Mouse (Mus musculus): Measurements from ENCODE around the gene Vasp. TPM values are rescaled to one million over a fixed set of nuclear protein-coding genes. Genes with fewer than 3 reads are reported as not detected.

Vasp gene
- total and polyA plus RNA-seq, 3 experiments: 130 to 185 TPM; not detected in 1

DNA sequence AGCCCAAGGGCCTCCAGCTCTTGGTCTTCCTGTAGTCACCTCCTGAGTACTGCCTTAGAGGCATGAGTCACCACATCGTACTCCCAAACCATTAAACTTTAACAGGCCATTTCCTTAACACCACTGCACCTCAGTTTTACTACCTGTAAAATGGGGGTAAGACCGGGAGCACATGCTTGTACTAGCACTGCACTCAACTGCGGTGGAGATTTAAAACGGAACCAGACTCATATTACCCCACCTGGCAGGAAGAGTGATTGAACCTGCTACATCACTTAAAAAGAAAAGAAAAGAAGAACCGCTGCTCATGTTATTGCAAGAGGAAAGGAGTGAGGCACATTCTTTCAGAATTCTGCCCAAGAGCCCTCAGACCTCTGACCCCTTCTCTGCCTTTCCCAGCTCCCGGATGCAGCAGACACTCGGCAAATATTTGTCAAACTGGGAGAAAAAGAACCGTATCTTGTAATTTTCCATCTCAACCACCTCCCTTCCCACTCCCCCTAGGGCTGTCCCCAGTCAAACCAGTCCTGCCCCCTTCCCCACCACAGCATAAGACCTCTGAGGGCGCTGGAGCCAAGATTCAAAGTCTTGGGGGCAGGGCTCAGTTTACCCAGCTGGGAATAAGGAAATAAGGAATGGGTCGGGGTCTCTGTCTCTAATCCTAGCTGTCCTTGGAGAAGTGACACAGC is 2.5 kb downstream of the Vasp start:
- DNase-seq (ENCODE audit: low read depth, low spot score): peak; percentile 55
- H3K27me3 ChIP-seq (ENCODE audit: control insufficient read depth in 1 of 2, insufficient read depth in 2 of 2, low read length in 2 of 2): no peaks in the 10 kb centered on the region

DNA sequence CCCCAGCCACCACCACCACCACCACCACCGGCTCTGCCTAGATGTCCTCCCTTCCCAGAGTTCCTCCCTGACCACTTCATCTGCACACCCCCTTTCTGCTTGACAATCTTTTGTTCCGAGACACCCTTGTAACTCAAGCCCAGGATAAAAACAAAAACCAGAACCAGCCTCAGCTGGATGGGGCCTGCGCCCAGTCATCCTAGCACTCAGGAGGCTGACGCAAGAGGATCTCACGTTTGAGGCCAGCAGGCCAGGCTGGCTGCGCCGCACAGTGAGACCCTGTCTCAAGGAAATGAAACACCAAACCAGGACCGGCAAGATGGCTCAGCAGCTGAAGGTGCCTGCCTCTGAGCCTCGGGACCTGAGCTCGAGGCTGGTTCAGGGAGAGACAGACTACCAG is 4.6 kb downstream of the Vasp start:
- no peak for TF ChIP-seq CTCF (IDR thresholded peaks at IDR 0.05 in 2 of 3, conservative IDR thresholded peaks at IDR 0.05 in 1 of 3; ENCODE audit: control insufficient read depth in 1 of 3, insufficient read depth in 1 of 3, low read depth in 2 of 3, low read length in 3 of 3, poor library complexity in 1 of 3, severe bottlenecking in 1 of 3)
- TF ChIP-seq NRF1 (IDR thresholded peaks at IDR 0.05; ENCODE audit: insufficient read depth, low read depth, low read length, poor library complexity, severe bottlenecking): no peak
- no peak for TF ChIP-seq RCOR1 (IDR thresholded peaks at IDR 0.05; ENCODE audit: low read depth, low read length)
- TF ChIP-seq NELFE (IDR thresholded peaks at IDR 0.05; ENCODE audit: low read depth, low read length): no peak
- no peak for TF ChIP-seq MAX (IDR thresholded peaks at IDR 0.05; ENCODE audit: low read length)
- peak overlapping the region; percentile 77 for H3K27ac ChIP-seq (ENCODE audit: control insufficient read depth, low read depth, low read length)
- peaks cover 47% of the 10 kb centered on the region for H3K79me2 ChIP-seq (ENCODE audit: control insufficient read depth, insufficient read depth, low read length, poor library complexity)
- peaks cover 0 to 29% of the 10 kb centered on the region in 2 experiments; a peak in 3 of 4 replicates for H3K36me3 ChIP-seq (ENCODE audit: control insufficient read depth in 1 of 2, insufficient read depth in 2 of 2, low read length in 2 of 2)
- peak overlapping the region; percentile 44 for H3K9ac ChIP-seq (ENCODE audit: control insufficient read depth, low read depth, low read length, poor library complexity, severe bottlenecking)
- H3K4me1 ChIP-seq (ENCODE audit: control insufficient read depth in 1 of 2, insufficient read depth in 2 of 2, low read length in 2 of 2): peaks cover 9 to 40% of the 10 kb centered on the region in 2 experiments
- no peak for DNase-seq (ENCODE audit: low read depth, low spot score)
- H3K4me3 ChIP-seq (ENCODE audit: control insufficient read depth in 1 of 2, insufficient read depth in 1 of 2, low read depth in 2 of 2, low read length in 2 of 2): no peak overlapping the region
- no peaks in the 10 kb centered on the region for H3K9me3 ChIP-seq (replicated peaks; ENCODE audit: insufficient read depth, low read length)
- no peaks in the 10 kb centered on the region for H3K27me3 ChIP-seq (ENCODE audit: control insufficient read depth in 1 of 2, insufficient read depth in 2 of 2, low read length in 2 of 2)

More for the DNA sequence above, 2.5 kb downstream of the Vasp start:
- TF ChIP-seq ELF1 (IDR thresholded peaks at IDR 0.05; ENCODE audit: low read depth, low read length): 0 out of 2 replicates have a peak, but pooled peaks have one; percentile 6
- no peak for TF ChIP-seq POLR2AphosphoS5 (IDR thresholded peaks at IDR 0.05; ENCODE audit: borderline replicate concordance, low read depth, low read length)
- no peak for TF ChIP-seq JUND (IDR thresholded peaks at IDR 0.05; ENCODE audit: low read depth, low read length)
- TF ChIP-seq ZKSCAN1 (IDR thresholded peaks at IDR 0.05; ENCODE audit: low read depth, low read length): no peak
- no peak for TF ChIP-seq BHLHE40 (IDR thresholded peaks at IDR 0.05; ENCODE audit: borderline replicate concordance, low read depth, low read length)
- 0 out of 2 replicates have a peak, but pooled peaks have one; percentile 80 for TF ChIP-seq CHD1 (IDR thresholded peaks at IDR 0.05; ENCODE audit: low read depth, low read length)
- no peak for TF ChIP-seq MAFK (IDR thresholded peaks at IDR 0.05; ENCODE audit: borderline replicate concordance, low read depth, low read length)
- peak in 1 of 2 experiments; percentile 9; a peak in 1 of 4 replicates for TF ChIP-seq EP300 (IDR thresholded peaks at IDR 0.05; ENCODE audit: low read depth in 1 of 2, low read length in 2 of 2)
- TF ChIP-seq USF1 (IDR thresholded peaks at IDR 0.05; ENCODE audit: low read depth, low read length): no peak
- TF ChIP-seq TAL1 (IDR thresholded peaks at IDR 0.05; ENCODE audit: low read length): no peak
- no peak for TF ChIP-seq HCFC1 (IDR thresholded peaks at IDR 0.05; ENCODE audit: low read depth, low read length)
- peak; percentile 53; the same call in 1 of the 2 replicates for TF ChIP-seq MXI1 (IDR thresholded peaks at IDR 0.05; ENCODE audit: low read depth, low read length)
- no peak for TF ChIP-seq USF2 (IDR thresholded peaks at IDR 0.05; ENCODE audit: borderline replicate concordance in 1 of 2, insufficient read depth in 1 of 2, low read depth in 1 of 2, low read length in 2 of 2)
- TF ChIP-seq RCOR1 (IDR thresholded peaks at IDR 0.05; ENCODE audit: low read depth, low read length): no peak
- Histone ChIP-seq H3K27ac (ENCODE audit: control insufficient read depth, low read depth, low read length) (peak overlapping the region; percentile 79), H3K9me3 (replicated peaks; ENCODE audit: insufficient read depth, low read length) (no peaks in the 10 kb centered on the region), H3K36me3 (ENCODE audit: control insufficient read depth in 1 of 2, insufficient read depth in 2 of 2, low read length in 2 of 2) (peaks cover 0 to 28% of the 10 kb centered on the region in 2 experiments; a peak in 3 of 4 replicates), H3K4me1 (ENCODE audit: control insufficient read depth in 1 of 2, insufficient read depth in 2 of 2, low read length in 2 of 2) (peaks cover 9 to 41% of the 10 kb centered on the region in 2 experiments), H3K79me2 (ENCODE audit: control insufficient read depth, insufficient read depth, low read length, poor library complexity) (peaks cover 47% of the 10 kb centered on the region), H3K9ac (ENCODE audit: control insufficient read depth, low read depth, low read length, poor library complexity, severe bottlenecking) (peak overlapping the region; percentile 81), H3K4me3 (ENCODE audit: control insufficient read depth in 1 of 2, insufficient read depth in 1 of 2, low read depth in 2 of 2, low read length in 2 of 2) (peak overlapping the region; percentile 64 to 76)
